Mouse (Mus musculus): ENCODE results near the gene Plekha6.

Plekha6 gene

DNA sequence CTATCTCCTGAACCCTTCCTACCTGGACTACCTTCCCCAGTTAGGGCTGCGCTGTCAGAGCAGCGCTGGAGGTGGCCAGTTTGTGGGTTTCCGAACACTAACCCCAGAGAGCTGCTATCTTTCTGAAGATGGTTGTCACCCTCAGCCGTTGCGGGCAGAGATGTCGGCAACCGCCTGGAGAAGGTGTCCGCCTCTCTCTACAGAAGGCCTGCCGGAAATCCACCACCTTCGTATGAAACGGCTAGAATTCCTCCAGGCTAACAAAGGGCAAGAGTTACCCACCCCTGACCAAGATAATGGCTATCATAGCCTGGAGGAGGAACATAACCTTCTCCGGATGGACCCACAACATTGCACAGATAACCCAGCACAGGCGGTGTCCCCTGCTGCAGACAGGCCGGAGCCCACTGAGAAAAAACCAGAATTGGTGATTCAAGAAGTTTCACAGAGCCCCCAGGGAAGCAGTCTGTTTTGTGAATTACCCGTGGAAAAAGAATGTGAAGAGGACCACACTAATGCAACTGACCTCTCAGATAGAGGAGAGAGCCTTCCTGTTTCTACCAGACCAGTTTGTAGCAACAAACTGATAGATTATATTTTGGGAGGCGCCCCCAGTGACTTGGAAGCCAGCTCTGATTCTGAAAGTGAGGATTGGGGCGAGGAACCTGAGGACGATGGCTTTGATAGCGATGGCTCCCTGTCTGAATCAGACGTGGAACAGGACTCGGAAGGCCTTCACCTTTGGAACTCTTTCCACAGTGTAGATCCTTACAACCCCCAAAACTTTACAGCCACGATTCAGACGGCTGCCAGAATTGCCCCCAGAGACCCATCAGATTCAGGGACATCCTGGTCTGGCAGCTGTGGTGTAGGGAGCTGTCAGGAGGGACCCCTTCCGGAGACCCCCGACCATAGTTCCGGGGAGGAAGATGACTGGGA is 31.4 kb upstream of the Plekha6 start:
- Histone ChIP-seq H3K36me3 (ENCODE audit: control insufficient read depth, insufficient read depth, low read length, poor library complexity, severe bottlenecking) (peaks cover 16% of the 10 kb centered on the region; the same call in 1 of the 2 replicates), H3K27me3 (ENCODE audit: control insufficient read depth, insufficient read depth, low read length, poor library complexity, severe bottlenecking) (no peaks in the 10 kb centered on the region)
- peak; percentile 16 for DNase-seq (ENCODE audit: low read depth, low spot score)

DNA sequence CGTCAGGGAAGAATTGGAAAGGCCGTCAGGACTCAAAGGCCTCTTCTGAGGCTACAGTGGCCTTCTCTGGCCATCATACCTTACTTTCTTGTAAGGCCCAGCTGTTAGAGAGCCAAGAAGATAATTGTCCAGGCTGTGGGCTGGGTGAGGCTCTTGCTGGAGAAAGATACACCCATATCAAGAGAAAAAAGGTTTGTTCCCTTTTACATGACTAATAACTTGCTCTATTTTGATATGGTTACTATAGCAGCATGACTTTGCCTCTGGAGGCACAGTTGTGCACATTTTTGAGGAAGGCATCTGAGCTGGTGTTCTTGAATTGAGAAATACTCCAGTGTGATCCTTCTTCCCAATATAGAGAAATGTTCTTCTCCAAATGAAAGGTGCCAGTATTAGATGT is 30.6 kb upstream of the Plekha6 start:
- Histone ChIP-seq H3K36me3 (ENCODE audit: control insufficient read depth, insufficient read depth, low read length, poor library complexity, severe bottlenecking) (peaks cover 21% of the 10 kb centered on the region; the same call in 1 of the 2 replicates), H3K27me3 (ENCODE audit: control insufficient read depth, insufficient read depth, low read length, poor library complexity, severe bottlenecking) (no peaks in the 10 kb centered on the region)
- DNase-seq (ENCODE audit: low read depth, low spot score): peak; percentile 45

DNA sequence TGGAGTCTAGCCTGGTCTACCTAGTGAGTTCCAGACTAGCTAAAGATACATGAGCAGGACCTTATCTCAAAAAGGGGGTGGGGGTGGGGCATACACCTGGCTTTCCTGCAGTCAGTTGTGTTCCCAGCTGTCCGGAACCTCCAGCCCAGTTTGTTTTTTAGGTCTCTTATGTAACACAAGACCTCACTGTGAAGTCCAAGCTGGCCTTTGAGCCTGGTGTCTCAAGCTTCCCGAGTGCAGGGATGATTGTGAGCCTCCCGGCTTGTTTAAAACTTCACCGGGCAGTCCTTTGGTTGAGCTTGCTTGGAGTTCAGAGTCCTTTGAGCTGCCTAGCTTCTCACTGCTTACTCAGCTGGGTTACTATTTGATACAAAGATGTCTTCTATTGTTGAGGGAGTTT is 29.9 kb upstream of the Plekha6 start:
- peaks cover 24% of the 10 kb centered on the region; the same call in 1 of the 2 replicates for H3K36me3 ChIP-seq (ENCODE audit: control insufficient read depth, insufficient read depth, low read length, poor library complexity, severe bottlenecking)
- H3K27me3 ChIP-seq (ENCODE audit: control insufficient read depth, insufficient read depth, low read length, poor library complexity, severe bottlenecking): no peaks in the 10 kb centered on the region
- DNase-seq (ENCODE audit: low read depth, low spot score): no peak

DNA sequence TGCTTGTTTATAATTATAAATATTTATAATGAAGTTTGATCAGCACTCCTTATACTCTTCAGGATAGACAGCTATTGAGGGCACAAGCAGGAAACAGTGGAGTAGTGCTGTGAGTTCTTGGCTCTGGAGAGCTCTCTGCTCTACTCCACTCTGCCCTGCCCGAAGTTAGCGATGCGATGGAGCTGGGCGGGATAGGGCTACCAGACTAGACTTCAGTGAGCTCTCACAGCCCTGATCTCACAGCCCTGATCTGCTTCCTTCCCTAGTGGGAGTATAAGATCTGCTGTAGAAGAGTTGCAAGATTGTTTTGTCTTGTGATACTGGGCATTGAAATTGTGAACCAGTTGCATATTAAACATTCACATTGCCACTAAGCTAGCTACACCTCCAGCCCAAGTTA is 29.1 kb upstream of the Plekha6 start:
- H3K36me3 ChIP-seq (ENCODE audit: control insufficient read depth, insufficient read depth, low read length, poor library complexity, severe bottlenecking): peaks cover 27% of the 10 kb centered on the region; the same call in 1 of the 2 replicates

DNA sequence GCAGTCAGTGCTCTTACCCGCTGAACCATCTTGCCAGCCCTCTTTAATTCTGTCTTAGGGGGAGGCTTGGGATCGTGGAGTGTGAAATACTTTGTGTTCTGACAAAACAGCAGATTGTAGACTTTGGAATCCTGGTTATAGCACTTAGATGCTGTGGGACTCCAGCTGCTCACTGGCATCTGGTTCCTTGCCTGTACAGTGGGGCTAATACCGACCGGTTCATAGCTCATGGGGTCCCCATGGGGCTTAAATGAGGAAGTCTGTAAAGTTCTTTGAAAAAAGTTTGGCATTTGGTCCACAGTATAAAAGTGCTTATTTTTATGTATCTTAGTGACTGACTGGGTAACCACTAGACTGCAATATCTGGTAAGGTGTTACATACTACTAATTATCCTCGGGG is 28.2 kb upstream of the Plekha6 start:
- Histone ChIP-seq H3K36me3 (ENCODE audit: control insufficient read depth, insufficient read depth, low read length, poor library complexity, severe bottlenecking) (peaks cover 27% of the 10 kb centered on the region), H3K27me3 (ENCODE audit: control insufficient read depth, insufficient read depth, low read length, poor library complexity, severe bottlenecking) (no peaks in the 10 kb centered on the region)
- peak; percentile 70 for DNase-seq (ENCODE audit: low read depth, low spot score)

More for the DNA sequence above, 29.1 kb upstream of the Plekha6 start:
- H3K27me3 ChIP-seq (ENCODE audit: control insufficient read depth, insufficient read depth, low read length, poor library complexity, severe bottlenecking): no peaks in the 10 kb centered on the region
- no peak for DNase-seq (ENCODE audit: low read depth, low spot score)

DNA sequence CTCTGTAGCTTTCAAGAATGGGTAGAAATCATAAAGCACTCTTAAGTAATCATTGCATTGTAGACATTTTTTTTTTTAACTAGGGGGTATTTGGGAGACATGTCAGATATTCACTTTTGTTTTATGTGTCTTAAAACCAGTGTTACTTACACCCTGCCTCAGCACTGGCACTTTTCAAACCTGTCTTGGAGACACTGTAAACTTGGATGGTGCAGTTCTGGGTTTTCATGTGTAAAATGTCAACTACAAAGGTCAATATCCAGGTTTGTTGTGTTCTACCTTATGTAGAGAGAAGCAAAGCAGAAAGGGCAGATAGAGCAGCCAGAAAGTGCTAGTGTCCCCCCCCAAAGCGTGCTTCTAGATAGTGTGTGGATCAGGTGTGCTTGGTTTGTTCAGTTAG is 25.6 kb upstream of the Plekha6 start:
- no peaks in the 10 kb centered on the region for H3K27me3 ChIP-seq (ENCODE audit: control insufficient read depth, insufficient read depth, low read length, poor library complexity, severe bottlenecking)
- DNase-seq (ENCODE audit: low read depth, low spot score): no peak
- H3K36me3 ChIP-seq (ENCODE audit: control insufficient read depth, insufficient read depth, low read length, poor library complexity, severe bottlenecking): peaks cover 24% of the 10 kb centered on the region

DNA sequence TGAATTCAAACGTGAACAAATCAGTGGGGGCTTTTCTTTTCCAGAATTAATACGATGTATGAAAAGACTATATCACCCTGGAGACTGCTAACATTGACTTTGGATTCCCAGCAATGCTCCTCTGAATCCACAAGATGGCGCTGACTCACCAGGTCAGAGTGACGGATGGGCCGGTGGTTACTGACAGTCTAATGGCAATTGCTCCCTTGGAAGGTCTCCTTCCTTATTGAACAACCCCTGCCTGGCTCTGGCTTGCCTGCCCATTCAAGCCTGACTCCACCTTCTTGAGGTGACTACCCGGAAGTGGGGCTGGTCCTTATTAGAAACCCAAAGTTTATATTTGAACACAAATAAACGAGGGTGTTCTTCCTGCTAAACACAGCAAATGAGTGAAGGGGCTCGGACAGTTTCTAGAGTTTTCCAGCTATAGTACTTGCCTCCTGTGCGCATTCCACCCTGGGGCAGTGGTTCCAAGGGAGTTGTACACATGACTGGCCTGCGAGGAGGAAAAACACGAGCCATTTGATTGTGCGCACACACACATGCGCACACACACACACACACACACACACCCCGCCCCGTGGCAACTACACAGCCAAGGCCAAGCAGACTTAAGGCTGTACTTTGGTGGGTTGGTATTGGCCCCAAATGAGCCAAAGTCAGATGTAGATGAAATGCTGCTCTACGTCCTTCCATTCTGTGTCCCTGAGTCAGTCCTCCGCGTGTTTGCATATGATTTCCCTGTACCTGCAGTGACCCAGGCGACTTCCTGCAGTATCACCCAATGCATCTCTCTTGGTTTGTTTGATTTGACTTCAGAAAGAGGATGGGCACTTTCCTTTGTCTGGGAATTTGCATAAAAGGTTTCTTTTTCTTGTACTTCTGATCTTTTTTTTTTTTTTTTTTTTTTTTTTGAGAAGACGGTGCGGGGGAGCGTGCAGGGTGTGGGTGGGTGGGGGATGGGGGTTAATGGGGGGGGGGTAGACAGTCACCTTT is 17.7 kb upstream of the Plekha6 start:
- Histone ChIP-seq H3K36me3 (ENCODE audit: control insufficient read depth, insufficient read depth, low read length, poor library complexity, severe bottlenecking) (no peaks in the 10 kb centered on the region), H3K27me3 (ENCODE audit: control insufficient read depth, insufficient read depth, low read length, poor library complexity, severe bottlenecking) (no peaks in the 10 kb centered on the region)
- DNase-seq (ENCODE audit: low read depth, low spot score): peak; percentile 78

DNA sequence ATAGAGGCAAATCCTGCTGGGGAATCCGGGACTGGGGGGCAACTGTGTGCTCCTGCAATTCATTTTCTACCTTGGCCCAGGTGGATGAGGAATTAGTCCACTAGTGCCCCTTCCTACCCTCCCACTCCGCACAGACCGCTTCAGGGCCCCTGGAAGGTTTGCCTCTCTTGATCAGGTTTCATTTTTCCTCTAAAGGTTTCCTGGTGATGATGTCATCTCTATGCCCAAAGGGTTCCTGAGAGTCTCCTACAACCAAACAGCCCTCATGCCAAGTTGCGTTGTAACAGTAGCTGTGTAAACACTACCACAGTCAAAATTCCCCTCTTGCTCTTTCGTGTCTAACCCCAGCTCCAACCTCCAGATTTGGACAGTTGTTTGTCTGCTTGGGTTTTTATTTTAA is 16.7 kb upstream of the Plekha6 start:
- no peaks in the 10 kb centered on the region for H3K36me3 ChIP-seq (ENCODE audit: control insufficient read depth, insufficient read depth, low read length, poor library complexity, severe bottlenecking)
- DNase-seq (ENCODE audit: low read depth, low spot score): no peak

DNA sequence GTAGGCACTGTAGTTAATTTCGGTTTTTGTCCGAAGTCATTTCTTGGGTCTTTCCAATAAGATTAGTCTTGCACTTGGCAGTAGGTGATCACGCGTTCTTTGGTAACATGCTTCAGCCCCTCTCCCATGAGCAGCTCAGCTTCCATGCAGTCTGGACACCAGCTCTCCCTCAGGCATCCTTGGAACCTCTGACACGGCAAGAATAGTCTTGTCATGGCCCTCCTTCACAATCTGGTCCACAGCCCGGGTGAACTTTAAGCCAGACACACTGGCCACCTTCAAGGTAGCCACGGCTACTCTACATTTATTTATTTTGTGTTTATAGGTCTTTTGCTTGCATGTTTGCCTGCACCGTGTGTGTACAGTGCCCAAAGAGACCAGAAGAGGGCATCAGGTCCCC is 15.9 kb upstream of the Plekha6 start:
- Histone ChIP-seq H3K36me3 (ENCODE audit: control insufficient read depth, insufficient read depth, low read length, poor library complexity, severe bottlenecking) (no peaks in the 10 kb centered on the region), H3K27me3 (ENCODE audit: control insufficient read depth, insufficient read depth, low read length, poor library complexity, severe bottlenecking) (no peaks in the 10 kb centered on the region)
- DNase-seq (ENCODE audit: low read depth, low spot score): no peak

More for the DNA sequence above, 16.7 kb upstream of the Plekha6 start:
- H3K27me3 ChIP-seq (ENCODE audit: control insufficient read depth, insufficient read depth, low read length, poor library complexity, severe bottlenecking): no peaks in the 10 kb centered on the region

DNA sequence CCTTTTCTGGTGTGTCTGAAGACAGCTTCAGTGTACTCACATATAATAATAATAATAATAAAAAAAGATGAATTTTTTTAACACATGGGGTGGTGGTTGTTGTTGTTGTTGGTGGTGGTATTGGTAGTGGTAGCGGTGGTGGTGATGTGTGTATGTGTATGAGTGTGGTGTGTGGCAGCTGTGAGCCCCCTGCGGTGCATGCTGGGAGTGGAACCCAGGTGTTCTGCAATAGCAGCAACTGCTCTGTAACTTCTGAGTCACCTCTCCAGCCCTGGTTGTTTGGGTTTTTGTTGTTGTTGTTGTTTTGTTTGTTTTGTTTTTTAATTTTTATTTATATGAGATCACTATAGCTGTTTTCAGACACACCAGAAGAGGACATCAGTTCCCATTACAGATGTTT is 13.5 kb upstream of the Plekha6 start:
- no peaks in the 10 kb centered on the region for H3K27me3 ChIP-seq (ENCODE audit: control insufficient read depth, insufficient read depth, low read length, poor library complexity, severe bottlenecking)
- no peak for DNase-seq (ENCODE audit: low read depth, low spot score)

DNA sequence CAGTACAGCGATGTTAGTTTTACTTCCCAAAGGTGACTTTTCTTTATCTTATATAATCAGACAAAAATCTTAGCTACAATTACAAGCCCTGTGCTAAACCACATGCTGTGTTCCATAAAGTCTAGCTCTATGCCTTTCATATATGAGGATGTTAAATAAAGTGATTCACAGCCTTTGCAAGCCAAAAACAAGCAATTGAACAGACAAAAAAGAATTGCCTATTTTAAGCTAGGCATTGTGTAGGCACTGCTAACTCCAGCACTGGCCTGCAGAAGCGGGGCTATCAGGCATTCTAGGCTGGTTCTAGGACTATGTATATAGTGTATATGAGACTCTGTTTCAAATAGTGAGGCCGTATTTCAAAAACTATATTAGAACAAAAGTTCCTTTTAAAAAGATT is 11.8 kb upstream of the Plekha6 start:
- H3K27me3 ChIP-seq (ENCODE audit: control insufficient read depth, insufficient read depth, low read length, poor library complexity, severe bottlenecking): no peaks in the 10 kb centered on the region
- DNase-seq (ENCODE audit: low read depth, low spot score): no peak
- H3K36me3 ChIP-seq (ENCODE audit: control insufficient read depth, insufficient read depth, low read length, poor library complexity, severe bottlenecking): no peaks in the 10 kb centered on the region

More for the DNA sequence above, 13.5 kb upstream of the Plekha6 start:
- no peaks in the 10 kb centered on the region for H3K36me3 ChIP-seq (ENCODE audit: control insufficient read depth, insufficient read depth, low read length, poor library complexity, severe bottlenecking)

DNA sequence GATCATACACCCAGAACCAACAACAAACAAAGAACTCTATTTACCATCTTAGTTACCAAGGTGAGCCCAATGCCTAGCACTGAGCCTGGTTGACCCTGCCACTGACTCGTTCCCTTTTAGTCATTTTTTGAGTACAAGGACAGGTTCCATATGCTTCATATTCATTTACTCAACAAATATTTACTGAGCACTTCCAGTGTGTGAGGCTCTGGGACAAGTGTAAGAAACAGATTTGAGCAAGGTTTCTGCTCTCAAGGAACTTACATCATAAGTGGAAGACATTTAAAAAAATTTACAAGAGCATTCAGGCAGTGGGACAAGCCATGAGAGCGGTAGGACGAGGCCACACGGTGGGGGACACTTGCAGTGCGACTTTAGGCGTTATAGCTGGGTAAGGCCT is 8.7 kb upstream of the Plekha6 start:
- H3K36me3 ChIP-seq (ENCODE audit: control insufficient read depth, insufficient read depth, low read length, poor library complexity, severe bottlenecking): no peaks in the 10 kb centered on the region
- no peaks in the 10 kb centered on the region for H3K27me3 ChIP-seq (ENCODE audit: control insufficient read depth, insufficient read depth, low read length, poor library complexity, severe bottlenecking)
- no peak for DNase-seq (ENCODE audit: low read depth, low spot score)

DNA sequence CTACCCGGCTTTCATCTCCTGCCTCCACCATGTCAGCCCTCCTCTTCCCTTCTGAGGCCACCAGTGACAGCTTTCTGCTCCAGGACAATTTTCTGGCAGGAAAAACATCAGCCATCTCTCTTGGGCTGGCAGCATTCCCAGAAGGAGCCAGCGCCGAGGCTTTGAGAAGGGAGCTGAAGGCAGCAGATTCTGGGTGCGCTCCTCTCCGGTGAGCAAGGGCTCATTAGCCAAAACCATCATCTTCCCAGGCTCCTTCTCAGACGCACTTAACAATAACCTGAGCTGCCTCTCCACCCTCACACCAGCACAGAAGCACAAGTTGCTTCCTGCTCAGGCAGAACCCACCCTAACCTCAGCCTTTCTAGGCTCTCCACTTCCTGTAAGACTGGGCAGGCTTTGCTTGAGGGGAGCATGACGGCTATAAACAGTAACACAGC is 4.9 kb upstream of the Plekha6 start:
- Histone ChIP-seq H3K27me3 (ENCODE audit: control insufficient read depth, insufficient read depth, low read length, poor library complexity, severe bottlenecking) (no peaks in the 10 kb centered on the region), H3K36me3 (ENCODE audit: control insufficient read depth, insufficient read depth, low read length, poor library complexity, severe bottlenecking) (no peaks in the 10 kb centered on the region)
- DNase-seq (ENCODE audit: low read depth, low spot score): peak; percentile 66

DNA sequence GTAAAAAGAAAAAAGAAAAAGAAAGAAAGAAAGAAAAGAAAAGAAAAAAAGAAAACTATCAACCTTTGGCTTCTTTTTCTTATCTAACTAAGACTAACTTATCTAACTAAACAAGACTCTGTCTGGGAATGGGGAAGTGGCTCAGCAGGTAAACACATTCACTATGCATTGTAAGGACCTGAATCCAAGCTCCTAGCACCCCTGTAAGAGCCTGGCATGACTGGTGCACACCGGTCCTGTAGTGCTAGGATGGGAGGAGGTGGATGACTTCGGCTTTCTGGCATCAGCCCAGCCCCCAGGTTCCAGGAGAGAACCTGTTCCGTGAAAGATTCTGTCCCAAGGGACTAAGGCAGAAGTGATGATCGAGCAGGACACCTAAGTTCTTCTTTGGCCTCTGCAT is 2.5 kb upstream of the Plekha6 start:
- DNase-seq (ENCODE audit: low read depth, low spot score): no peak
- Histone ChIP-seq H3K27me3 (ENCODE audit: control insufficient read depth, insufficient read depth, low read length, poor library complexity, severe bottlenecking) (no peaks in the 10 kb centered on the region), H3K36me3 (ENCODE audit: control insufficient read depth, insufficient read depth, low read length, poor library complexity, severe bottlenecking) (no peaks in the 10 kb centered on the region)

DNA sequence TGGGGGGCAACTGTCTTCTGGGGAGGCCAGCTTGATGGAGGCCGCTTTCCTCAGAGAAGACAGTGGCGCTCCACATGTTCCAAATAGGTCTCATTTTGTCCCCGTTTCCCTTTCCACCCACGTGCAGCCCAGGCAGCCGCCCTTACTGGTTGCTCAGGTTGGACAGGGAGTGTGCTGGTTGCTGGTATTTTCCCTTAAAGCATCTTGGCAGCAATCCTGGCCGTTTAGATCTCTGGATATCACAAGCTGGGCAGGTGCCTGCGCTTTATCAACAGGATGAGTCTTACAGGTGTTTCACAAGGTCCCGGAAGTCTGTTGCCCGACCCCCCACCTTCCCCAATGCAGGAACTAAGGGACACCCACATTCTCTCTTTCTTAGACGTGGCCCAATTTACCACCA is 2.0 kb upstream of the Plekha6 start:
- Histone ChIP-seq H3K27me3 (ENCODE audit: control insufficient read depth, insufficient read depth, low read length, poor library complexity, severe bottlenecking) (no peaks in the 10 kb centered on the region), H3K36me3 (ENCODE audit: control insufficient read depth, insufficient read depth, low read length, poor library complexity, severe bottlenecking) (no peaks in the 10 kb centered on the region)
- no peak for DNase-seq (ENCODE audit: low read depth, low spot score)
